Mouse (Mus musculus) cerebellum, postnatal 4 days (tissue): ENCODE data around the gene Stk33.
"Not testable (repeated sequence)": the region's sequence is repeated elsewhere in the genome, so short reads cannot be mapped to it uniquely, and the experiment has no call there.

Source experiments
- DNase-seq, 2 experiments: peaks; one replicate each; pipeline ENCODE4 v3.0.0; 2022; ENCODE audit warnings: low spot score in 2 of 2, mixed read lengths in 1 of 2

The Stk33 gene

DNA sequence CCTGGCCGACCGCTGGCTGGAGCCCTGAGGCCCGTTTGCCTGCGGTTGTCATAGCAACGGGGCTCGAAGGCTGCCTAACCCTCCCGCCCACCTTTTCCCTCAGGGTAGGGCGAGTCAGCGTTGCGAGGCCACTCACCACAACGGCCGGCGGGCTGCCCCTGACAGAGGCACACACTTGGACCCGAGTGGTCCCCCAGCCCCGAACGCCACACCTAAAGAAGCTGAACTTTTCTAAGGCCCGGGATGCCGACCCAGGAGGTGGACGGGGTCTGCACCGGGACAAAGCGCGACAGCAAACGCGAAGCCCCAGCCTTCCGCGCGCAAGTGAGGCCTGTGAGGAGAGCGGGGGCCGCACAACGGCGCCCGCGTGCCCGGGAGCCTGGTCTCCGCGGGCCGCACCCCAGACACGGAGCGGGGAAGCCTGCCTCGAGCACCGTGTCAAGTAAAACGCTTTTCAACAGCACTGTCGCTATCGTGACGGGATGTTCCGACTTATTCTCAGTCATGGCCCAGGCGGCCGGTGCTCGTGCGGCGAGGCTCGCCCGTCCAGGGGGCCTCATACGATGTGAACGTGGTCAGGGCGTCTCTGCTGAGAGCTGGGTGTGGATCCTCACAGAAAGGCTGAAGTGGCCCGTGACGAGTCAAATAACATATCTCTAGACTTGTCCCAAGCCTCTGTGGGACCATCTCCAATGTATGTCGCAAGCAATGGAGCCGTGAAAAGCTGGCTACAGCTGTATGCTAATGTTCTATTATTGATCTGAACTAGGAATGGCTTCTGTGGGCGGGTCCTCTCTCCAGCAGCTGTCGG is at the start of gene Stk33:
Gene Stk33, minus strand, starts transcription at position 301 of the 811 bp plus-strand sequence.
- DNase-seq, result peak in 1 of 2 experiments; percentile 47

DNA sequence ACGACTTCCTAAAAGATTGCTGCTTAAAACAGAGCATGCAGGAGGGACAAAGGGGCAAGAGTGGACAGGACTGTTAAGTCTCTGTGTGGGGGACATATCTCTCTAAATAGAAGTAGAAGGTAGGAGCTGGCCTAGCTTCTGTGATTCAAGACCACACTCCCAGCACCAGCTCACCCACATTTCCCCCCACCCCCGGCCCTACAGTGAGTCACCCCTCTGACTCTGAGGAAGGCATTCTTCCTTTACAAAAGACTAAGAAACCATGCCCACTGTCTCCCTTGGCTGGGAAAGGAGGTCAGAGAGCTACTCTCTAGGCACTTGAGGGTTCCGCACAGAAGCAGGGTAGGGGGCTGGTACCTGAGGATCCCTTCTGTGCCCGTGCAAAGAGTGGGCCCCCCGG is 45.3 kb upstream of the Stk33 start:
- DNase-seq, result no peak

DNA sequence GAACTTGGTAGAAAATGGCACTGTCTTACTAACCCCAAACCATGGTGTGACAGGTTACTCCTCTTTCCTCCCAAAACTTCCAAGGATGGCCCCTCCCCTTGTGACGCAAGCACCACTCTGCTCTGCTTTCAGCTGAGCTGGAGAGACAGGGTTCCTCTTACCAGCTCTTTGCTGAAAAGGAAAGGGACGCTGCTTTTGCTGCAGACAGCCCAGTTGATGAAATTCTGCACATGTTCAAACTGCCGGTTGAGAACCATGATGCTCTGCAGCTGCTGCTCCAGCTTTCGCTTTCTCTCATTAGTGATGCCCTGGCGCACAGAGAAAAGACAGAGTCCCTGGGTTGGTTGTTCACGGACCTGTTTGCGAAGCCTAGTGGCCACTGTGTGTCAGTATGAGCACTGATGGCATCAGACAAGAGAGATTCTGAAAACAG is 41.9 kb upstream of the Stk33 start:
- peak in 1 of 2 experiments; percentile 30 for DNase-seq

DNA sequence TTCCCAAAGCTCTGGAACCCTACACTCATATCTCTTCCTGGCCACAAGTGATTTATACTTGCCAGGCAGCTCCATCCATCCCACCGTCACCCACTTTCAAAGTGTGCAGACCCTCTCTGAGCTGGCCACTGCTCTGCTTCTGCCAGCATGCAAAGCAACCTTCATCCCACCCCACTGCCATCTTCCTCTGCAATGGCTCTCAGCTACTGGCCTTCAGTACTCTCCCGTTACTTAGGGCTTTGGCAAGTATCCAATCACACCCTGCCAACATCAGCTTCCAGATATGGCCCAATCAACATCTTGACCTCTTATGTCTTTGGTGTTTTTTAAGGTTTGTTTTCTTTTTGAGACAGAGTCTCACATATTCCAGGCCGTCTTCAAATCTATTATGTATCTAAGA is 39.0 kb upstream of the Stk33 start:
- DNase-seq, result no peak

DNA sequence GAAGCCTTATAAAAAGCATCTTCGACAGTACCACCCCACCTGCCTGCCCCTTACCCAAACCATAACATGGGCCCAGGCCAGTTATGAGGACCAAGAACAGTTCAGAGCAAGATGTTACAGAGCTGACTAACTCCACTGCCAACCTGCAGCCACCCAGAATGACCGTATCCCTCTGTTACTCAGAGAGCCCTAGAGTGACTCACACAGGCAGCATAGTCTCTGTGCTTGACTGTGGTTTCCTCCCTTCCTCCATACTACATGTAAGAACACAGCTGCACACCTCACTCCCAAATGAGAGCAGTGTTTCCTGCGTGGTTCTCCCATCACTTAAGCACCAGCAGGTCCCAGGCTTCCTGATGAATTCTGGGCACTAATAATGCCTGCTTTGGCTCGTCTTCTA is 31.8 kb upstream of the Stk33 start:
- DNase-seq, result no peak

DNA sequence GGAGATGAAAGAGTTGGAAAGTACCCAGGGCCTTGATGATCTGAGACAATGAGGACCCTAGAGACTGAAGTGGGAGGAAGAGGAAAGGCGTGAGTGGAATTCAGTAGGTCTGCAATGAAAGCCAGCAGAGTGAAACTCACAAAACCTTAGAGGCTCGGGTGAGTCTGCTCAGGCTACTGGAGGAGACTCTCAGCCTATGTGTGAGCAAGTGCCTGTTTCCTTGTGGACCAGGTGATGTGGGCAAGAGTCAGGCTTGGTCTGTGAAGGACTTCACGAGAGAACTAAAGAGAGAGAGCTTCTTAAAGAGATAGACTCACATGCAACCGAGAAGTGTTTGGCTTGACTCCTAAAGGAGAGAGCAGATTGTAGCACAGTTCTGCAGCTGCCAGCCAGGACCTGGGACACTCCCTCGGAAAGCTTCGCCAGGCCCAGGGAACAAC is 29.4 kb upstream of the Stk33 start:
- no peak for DNase-seq

DNA sequence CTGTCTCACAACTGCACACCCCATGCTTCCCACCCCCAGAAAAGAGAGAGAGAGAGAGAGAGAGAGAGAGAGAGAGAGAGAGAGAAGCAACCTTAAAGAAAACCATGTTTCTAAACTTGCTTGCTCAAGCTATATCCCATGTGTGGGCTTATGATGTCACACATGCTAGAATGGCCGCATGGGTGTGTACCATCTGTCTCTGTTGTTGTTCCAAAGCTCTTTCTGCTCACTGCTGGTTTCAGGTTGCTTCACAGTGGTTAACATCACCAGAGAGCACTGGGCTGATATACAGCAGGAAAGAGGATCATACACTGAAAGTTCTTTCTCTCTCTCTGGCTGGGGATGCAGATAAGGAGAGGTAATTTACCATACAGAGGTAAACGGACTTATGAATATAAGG is 28.7 kb upstream of the Stk33 start:
- no peak for DNase-seq

DNA sequence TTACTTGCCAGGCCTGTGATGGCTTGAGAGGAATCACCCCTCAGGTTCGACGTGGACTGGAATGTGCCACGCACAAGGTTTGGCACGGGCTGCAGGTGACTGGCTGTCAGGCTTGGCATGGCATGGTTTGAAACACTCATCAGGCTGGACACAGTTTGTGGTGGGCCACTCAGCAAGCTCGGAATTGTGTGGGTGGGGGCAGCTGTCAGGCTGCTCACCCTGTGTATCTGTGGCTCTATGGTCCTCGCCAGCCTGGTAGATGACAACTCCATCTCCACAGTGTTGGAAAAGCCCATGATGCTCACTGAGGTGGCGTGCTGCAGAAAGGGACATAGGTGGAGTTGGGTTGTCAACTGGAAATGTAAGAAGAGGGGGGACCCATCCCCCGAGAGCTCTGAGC is 21.8 kb upstream of the Stk33 start:
- DNase-seq, result no peak

DNA sequence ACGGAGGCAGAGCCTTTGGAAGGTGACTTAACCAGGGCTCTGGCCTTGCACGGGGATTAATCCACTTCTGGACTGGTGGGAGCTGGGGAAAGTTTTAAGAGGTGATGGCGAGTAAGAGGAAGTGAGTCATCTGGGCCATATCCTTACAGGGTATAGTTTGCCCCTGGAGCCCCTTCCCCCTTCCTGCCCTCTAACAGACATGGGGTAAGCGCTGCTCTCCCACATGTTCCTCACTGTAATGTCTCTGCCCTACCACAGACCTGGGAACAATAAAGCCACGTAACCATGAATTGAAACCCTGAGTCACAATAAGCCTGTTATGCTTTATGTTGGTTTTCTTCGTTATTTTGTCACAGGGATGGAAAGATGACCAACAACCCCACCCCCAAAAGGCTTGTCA is 17.7 kb upstream of the Stk33 start:
- DNase-seq, result no peak

DNA sequence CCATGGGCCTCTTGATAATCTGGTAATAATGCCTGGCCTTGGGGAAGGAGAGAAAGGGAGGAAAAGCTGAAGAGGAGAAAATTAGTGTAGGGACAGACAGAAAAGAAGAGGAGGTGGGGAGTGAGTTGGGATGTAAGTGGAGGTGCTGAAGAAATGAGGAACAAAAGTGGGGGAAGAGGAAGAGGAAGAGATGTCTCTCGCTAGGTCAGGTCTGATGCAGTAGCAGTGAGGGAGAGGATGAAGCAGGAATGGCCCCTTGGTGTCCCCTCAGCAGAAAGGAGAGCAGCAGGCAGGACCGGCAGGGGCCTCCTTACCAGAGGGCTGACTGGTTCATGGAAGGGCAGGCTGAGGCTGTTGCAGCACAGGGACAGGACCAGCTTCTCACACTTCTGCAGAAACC is 16.9 kb upstream of the Stk33 start:
- no peak for DNase-seq

DNA sequence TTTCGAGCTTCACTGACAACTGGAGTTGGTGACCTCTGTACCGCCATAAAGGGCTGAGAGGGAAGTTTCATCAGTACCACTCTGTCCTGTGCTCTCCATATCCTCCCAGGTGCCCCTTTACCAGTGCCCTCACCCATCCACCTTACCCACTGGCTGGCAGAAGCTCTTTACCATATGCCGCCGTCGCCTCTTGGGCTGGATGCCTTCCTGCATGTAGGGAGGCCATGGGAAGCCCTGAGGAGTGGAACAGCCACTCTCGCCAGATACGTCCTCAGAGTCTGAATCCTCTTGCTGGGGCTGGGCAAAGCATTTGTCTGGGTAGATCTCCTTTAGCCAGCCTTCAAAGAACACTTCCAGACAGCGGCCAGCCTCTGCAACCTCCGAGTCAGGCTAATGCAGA is 16.0 kb upstream of the Stk33 start:
- no peak for DNase-seq

DNA sequence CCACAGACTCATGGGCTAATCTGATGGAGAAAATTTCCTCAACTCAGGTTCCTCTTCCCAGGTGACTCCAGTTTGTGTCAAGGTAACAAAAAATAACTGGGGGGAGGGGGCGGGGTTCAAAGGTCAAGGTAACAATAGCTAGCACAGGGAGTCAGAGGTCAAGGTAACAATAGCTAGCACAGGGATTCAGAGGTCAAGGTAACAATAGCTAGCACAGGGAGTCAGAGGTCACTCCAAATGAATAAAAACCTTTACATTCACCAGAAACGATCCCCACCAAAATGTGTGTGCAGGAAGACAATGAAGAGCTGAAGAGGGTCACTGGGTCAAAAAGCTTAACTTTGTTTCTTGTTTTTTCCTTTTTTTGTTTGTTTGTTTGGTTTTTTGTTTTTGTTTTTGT is 9.2 kb upstream of the Stk33 start:
- DNase-seq, result no peak

DNA sequence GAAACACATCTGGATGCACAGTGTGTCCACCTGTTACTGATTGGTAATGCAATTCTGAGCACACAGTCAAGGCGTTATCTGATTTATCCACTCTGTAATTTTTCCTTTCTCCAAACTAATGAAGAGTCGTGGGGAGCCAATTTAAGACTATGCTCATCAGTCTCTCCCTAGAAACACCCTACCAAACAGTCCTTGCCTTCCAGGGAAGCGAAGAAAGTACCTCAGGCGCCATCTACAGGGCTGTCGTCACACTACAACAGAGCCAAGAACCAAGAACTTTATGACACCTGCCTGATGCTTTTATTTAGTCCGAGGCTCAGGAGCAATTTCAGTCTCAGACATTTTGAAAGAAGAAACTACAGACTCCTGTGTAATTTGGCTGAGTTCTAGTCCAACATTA is 6.1 kb upstream of the Stk33 start:
- DNase-seq, result peak in 1 of 2 experiments; percentile 54

DNA sequence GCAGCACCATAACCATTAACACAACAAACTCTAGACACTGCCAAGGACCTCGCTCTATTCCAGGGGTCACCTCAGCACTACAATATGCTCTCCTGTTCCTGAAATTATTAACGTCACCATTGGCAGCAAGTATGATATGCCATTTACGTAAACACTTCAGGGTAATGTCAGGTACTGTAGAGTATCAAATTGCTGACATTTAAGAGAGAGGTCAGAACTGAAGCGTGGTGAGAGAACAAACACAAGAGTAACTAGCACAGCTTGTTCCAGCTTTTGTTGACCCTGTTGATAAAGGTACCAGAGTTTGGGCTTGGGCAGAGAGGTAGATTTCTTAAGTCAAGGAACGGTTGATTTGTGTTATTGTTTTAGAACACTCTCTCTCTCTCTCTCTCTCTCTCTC is 3.9 kb upstream of the Stk33 start:
- no peak for DNase-seq

DNA sequence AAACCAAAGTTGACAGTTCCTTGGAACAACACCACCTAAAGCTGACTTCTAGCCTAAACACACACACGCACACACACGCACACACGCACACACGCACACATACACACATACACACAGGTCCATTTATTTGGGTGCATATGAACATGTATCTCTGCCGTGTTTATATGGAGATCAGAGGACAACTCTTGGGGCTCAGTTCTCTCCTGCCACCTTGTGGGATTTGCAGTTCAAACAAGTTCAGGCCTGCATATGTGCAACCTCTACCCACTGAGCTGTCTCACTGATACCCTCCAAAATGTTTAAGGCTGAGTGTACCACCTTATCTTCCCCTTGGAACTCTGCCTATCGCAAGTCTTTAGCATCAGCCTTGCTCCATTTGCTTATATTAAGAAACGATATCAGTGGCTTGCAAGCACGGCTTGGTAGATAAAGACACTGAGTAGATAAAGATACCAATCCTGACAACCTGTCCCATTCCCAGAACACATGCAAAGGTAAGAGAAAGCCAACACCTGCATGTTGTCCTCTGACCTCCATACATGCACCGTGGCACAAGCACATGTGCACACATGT is 1.9 kb upstream of the Stk33 start:
- no peak for DNase-seq

DNA sequence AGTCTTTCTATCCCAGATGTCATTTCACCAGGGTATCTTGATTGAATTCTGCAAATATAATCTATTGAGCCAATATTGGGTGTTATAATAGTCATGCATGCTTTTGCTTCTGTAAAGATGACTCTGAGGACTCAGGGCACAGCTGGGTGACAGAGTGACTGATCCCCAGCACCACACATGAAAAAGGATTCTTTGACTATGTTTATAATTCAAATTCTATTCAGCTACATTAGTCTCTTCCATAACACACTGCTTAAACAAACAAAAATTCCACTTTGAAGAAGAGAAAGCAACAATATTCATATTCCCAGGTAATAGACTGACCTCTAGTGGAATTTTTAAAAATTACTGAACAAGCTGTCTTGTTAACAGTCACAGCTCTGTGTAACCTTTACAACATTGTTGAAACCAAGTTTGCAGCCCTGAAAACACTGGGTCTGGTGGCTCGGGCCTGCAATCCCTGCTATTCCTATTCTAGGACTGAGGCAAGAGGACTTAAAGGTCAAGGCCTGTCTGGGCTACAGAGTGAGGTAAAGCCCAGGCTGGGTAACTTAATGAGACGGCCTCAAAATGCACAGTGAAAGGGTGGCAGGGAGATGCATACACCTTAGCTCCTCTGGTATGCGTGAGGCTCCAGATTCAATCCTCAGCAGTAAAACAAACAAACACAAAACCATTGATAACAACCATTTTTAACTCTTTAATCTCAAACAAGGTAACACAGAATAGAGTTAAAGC is 14.3 kb downstream of the Stk33 start:
- DNase-seq, result no peak

DNA sequence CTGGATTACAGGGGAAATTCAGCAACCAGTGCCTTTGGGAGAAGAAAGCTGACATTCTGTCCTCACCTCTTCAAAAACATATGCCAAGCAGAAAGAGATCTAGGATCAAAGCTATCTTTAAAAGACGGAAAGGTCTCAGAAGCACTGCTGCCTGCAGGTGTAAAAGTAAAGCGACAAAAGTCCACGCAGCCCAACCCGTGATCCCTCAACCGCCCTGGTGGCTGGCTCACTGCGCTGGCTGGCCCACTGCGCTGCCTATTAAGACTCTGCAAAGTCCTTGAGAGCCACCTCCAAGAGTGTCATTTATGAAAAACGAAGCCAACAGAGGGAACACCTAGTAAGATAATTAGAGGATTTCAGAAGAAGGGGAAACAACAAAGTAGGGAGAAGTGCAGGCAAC is 16.1 kb downstream of the Stk33 start:
- no peak for DNase-seq

DNA sequence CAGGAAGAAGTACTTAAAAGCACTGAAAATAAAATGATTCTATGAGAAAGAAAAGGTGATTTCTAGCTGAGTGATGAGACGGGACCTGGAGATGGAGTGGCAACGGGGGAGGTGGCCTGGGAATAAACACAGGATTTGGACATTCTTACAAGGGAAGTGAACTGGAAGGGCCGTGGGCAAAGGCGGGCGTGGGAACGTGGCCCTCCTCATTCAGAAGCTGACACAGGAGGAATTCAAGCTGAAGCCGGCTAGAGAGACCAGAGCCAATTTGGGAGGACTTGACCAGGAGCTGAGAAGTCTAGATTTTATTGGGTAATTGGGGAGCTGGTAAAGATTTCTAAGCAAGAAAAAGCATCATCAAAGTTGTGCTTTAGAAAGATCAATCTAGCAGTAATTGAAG is 33.4 kb downstream of the Stk33 start:
- no peak for DNase-seq

DNA sequence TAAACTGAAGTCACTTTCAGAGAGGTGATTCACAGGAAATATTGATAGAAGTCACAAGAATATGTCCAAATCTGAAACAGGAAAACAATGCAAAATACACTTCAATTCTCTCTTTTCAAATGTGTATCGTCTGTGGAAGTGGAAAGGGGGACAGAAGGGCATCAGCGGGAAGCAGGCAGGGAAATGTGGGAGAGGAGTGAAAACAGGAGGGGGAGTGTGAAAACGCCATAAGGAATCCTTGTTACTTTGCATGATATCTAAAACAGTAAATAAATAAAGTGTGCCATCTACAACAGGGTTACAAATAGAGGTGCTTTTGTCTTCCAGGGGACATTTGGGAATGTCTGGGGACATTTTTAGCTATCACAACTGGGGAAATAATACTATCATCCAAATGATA is 39.6 kb downstream of the Stk33 start:
- no peak for DNase-seq

DNA sequence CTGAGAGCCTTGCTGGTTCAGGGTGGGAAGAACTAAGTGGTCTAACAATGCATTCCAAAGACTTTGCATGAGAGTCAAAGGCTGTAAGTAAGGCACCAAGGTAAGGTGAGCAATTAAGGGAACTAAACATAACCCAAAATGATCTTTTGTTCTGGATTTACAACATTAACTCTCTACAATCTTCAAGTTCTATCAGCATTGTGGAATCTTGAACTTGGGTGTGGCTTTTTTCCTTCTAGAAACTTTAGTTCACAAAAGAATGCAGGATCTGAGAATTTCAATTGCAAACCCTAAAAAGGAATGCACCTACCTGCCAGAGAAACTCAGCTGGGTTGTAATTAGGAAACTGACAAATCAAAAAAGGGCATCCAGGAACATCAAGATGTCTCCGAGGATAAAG is 57.8 kb downstream of the Stk33 start:
- no peak for DNase-seq

DNA sequence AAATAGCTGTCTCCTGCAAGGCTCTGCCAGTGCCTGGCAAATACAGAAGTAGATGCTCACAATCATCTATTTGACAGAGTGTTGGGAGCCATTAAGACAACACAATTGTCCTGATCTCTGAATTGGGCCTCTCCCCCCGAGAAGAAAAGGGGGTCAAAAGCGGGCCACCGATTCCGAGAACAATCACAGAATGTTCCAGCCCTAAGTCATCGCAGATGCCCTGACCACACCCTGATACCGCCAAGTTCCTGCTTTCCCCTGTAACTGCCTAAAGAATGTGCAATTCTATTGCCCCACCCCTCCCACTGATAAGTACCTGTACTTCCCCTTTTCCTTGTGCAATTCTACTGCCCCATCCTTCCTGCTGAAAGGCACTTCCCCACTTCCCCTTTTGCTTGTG is 65.3 kb downstream of the Stk33 start:
- not testable (repeated sequence) for DNase-seq

DNA sequence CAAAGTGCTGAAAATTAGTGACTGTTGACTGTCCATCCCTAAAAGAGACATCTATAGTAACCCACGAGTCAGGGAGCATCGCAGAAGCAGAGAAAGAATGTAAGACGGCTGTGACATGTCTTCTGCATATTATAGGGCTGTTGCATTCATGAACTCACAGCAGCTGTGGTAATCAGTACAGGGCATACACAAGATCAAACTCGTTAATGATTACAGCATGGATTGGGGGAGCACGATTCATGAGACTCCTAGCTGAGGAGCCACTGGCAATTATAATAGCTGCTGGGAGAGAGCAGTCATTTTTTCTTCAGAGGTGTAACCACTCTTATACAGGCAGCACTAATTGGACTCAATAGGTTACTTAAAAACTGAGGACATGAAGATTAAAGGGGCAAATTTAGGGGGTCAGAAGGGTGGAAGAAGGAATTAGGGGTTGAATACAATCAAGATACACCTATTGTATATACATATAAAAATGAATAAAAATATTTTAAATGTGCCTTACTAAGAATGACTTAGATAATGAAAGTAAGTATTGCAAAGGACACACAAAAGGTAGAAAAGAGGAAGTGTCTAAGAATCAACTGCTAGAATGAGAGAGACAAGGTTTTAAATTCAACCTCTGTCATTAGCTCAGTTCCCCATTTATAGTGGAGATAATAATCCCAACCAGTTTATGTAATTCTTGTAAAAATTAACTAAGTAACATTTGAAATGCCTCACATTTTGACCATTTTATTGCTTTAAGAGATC is 80.3 kb downstream of the Stk33 start:
- no peak for DNase-seq
